Mouse (Mus musculus) CD8-positive naive resting alpha-beta T cell, adult 2 months (primary cell): ENCODE measurements around the gene C1qtnf1.

Source experiments
- DNase-seq, 2 experiments: peaks; one replicate each; pipeline ENCODE4 v3.0.0; 2022; ENCODE audit warnings: low read depth in 2 of 2, low spot score in 2 of 2

C1qtnf1 gene

DNA sequence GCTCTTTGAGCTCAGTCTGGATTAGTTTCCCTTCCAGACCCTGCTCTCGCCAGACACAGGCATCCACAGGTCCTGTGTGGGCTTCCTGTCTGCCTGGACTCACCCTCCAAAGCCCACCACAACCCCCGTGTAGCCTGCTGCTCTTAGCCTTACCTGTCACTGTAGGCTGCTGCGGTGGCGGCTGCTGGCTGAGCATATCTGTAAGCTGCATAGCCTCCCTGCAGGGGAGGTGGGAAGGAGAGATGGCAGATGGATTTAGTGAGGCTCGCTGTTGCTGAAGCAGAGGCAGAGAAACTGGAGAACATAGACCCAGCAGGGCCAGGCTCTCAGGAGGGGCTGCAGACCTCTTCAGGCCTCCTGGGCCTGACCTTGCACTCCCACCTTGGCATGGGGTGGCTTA lies 67.1 kb downstream of the C1qtnf1 start:
- no peak for DNase-seq

DNA sequence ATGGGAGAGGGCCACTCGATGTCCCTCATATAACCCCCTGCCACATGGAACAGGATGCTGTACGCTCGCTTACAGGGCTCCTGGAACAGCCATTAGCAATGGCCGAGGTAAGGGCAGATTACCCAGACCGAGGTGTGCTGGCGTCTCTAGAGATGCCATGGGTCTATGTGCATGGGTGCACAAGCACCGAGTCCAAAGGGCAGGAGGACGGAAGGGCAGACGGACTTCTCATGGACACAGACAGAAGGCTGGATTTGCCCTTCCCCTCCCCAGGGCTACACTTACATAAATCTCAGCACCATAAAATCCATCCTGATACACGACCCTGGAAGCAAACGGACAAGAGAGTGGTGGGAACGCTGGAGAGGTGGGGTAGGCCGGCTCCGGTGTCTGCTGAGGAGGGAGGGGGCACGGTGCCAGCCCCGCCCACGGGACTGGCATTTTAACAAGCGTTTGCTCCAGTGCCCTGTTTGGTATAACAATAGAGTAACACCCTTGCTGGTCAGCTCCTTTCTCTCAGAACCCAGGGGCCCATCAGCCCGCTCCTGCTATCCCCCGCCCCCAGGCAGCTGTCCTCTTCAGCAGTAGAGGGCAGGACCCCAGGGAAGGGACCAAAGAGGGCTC lies 68.2 kb downstream of the C1qtnf1 start:
- no peak for DNase-seq
